Mouse (Mus musculus) heart, embryonic 10.5 days (tissue): ENCODE results near the gene Ccdc88c. TPM values are rescaled to one million over a fixed set of nuclear protein-coding genes. Genes with fewer than 3 reads are reported as not detected.
A peak's percentile ranks its signal among the peaks of the same experiment; 100 is the strongest.
"Not testable (repeated sequence)": the region's sequence is repeated elsewhere in the genome, so short reads cannot be mapped to it uniquely, and the experiment has no call there.

Source experiments
- DNase-seq: peaks from one replicate; pipeline ENCODE4 v3.0.0-alpha.2; 2017; ENCODE audit warnings: low spot score
- H3K27ac ChIP-seq: fragments of 300-500 bp; sonication (generic); 2 replicates; pipeline ENCODE4 v1.5.1; 2016; ENCODE audit warnings: mild to moderate bottlenecking
- H3K27me3 ChIP-seq: fragments of 300-500 bp; sonication (generic); 2 replicates; pipeline ENCODE4 v1.6.1; 2016; ENCODE audit warnings: mild to moderate bottlenecking; ENCODE audit not compliant: poor library complexity, insufficient read depth, severe bottlenecking
- H3K36me3 ChIP-seq: fragments of 300-500 bp; sonication (generic); 2 replicates; pipeline ENCODE4 v1.6.1; 2016; ENCODE audit warnings: mild to moderate bottlenecking, moderate library complexity
- H3K4me1 ChIP-seq: fragments of 300-500 bp; sonication (generic); 2 replicates; pipeline ENCODE4 v1.6.1; 2016; ENCODE audit warnings: mild to moderate bottlenecking
- H3K4me3 ChIP-seq: fragments of 300-500 bp; sonication (generic); 2 replicates; pipeline ENCODE4 v1.5.1; 2016; ENCODE audit warnings: mild to moderate bottlenecking, moderate library complexity
- H3K9me3 ChIP-seq: fragments of 300-500 bp; sonication (generic); 2 replicates; pipeline ENCODE4 v1.6.1; 2016; ENCODE audit warnings: mild to moderate bottlenecking, moderate library complexity
- WGBS: fragments of 180-500 bp; shearing (Covaris S2); methylation state at CpG from one replicate; pipeline ENCODE4 v1.1.7; 2016; 5-methylcytosine and 5-hydroxymethylcytosine counted together
- polyA plus RNA-seq: library from polyadenylated mRNA; unstranded; fragments of >200 nt; fragmentation: Nextera tagmentation; extraction: Ambion mirVana; gene quantifications from 2 replicates; pipeline ENCODE4 v1.2.1, GENCODE M21; 2016

The Ccdc88c gene
- polyA plus RNA-seq, 1 experiment from 2014 or later = 4.4 TPM

DNA sequence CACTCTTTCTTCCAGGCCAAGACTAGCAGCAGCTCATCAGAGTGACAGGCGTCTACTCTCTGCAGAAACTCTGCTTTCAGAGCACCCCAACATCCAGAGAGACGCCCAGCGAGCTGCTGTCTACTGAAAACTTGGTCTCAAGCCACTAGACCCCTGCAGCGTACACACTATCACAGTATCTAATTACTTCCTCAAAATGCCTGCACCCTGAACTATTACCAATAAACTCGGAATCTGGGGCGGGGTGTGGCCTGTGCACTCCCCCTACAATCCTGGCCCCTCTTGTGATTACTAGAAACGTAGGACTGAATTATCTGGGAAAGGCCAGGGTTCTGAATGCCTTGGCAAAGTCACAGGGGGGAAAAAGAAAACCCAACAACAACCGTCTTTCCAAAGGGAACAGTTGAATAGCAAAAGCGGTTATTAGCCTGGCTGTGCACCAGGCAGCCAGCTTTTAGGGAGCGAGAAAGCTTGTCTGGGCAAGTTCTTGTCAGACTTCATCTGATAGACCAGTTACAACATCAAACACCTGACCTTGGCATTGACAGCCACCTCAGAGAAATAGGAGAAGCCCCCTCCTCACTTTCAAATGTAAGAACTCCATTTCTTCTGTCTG, 14.2 kb downstream of the Ccdc88c start:
- 75% methylated on average over 10 of the region's 10 CpGs for WGBS
- H3K4me3 ChIP-seq = no peak overlapping the region
- no peak overlapping the region for H3K27ac ChIP-seq
- 0 out of 2 replicates have a peak, but pooled peaks cover under 1% of the 10 kb centered on the region for H3K36me3 ChIP-seq
- H3K27me3 ChIP-seq = peaks cover 80% of the 10 kb centered on the region
- no peaks in the 10 kb centered on the region for H3K9me3 ChIP-seq
- DNase-seq = no peak
- peaks cover 59% of the 10 kb centered on the region for H3K4me1 ChIP-seq

DNA sequence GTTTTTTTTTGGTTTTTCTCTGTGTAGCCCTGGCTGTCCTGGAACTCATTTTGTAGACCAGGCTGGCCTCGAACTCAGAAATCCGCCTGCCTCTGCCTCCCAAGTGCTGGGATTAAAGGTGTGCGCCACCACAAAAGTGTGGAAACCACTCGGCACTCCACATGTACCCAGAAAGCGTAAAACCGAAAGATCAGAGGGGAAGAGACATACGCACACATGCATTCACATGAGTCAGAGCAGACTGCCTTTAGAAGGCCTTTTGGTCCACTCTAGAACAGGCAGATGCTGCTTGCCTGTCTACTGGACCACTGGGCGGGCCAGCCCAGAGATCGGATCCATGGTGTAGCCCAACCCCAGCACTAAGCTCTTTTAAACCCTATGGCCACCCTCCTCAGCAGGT, 15.2 kb downstream of the Ccdc88c start:
- H3K27ac ChIP-seq, H3K9me3 ChIP-seq, H3K36me3 ChIP-seq, H3K4me3 ChIP-seq, DNase-seq: not testable (repeated sequence)
- Histone ChIP-seq H3K27me3 (peaks cover 74% of the 10 kb centered on the region), H3K4me1 (peaks cover 56% of the 10 kb centered on the region)
- WGBS = 90% methylated on average over 9 of the region's 9 CpGs

DNA sequence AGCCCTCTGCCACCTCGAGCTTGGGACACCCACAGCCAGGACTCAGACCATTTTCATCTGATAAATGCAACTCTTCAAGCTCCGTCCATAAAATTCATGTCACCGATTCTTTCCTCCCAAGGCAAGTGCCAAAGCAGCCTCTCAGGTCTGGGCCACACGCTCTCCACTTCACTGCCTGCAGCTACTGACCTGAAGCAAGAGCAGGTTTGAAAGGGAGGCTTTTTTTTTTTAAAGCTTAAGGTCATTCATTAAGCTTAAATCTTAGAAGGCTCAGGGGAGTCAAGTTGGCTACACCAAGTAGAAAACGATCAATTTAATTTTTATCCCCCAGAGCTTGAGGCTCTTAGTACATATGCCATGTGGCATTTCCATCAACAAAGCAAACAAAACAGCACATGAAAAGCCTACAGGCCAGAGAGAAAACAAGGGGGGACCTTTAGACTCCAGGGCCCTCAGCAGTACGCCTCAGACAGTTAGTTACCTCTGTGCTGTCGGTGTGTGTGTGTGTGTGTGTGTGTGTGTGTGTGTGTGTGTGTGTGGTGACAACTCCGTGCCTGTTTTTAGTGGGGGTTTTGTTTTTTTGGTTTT, 15.7 kb downstream of the Ccdc88c start:
- Histone ChIP-seq H3K27me3 (peaks cover 77% of the 10 kb centered on the region), H3K9me3 (no peaks in the 10 kb centered on the region), H3K4me1 (peaks cover 56% of the 10 kb centered on the region), H3K4me3 (no peak overlapping the region), H3K36me3 (no peaks in the 10 kb centered on the region), H3K27ac (peak overlapping the region; percentile 17; the same call in 1 of the 2 replicates)
- no peak for DNase-seq
- WGBS = 63% methylated on average over 8 of the region's 8 CpGs

DNA sequence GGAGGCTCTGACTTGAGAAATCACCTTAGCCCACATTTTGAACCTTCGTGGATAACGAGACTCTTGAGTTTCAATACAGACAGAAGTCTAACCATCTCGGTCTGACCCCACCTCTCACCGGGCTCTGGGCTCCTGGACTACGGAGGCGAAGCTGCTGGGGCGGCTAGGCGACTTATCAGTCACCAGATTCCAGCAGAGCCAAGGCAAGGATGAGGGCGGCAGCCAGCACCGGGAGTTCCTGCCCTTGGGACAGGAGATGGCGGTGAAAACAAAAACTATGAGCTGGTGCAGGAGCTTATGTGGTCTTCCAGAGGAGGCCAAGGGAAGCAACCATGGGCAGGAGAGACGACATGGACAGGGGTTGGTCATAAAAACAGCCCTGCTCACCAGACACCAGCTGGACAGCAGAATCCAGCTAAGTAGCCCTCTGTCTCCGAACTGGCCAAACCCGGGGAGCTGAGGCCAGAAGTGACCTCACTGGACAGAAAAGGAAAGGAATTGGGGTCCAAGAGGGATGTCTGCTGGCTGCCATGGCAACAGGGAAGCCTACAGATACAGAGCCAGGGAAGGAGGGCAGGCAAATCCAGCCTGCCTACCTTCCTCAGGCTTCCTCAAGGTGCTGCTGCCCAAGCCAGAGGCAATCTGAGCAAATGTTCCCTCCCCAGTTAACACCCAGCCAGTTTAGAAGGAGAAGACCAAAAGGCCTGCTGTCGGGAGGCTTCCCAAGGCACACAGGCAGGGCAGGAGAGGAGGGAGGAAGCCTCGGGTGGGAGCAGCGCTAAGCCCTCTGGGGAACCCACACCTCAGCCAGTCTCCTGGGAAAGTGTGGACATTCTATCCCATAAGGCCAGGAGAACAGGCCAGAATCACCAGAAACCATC, 16.4 kb downstream of the Ccdc88c start:
- H3K27ac ChIP-seq = peak overlapping the region; percentile 17
- H3K4me1 ChIP-seq = peaks cover 58% of the 10 kb centered on the region

GRCm38 (mm10) chr12:101011017-101011416, 17.8 kb downstream of the Ccdc88c start:
- Histone ChIP-seq H3K4me1 (peaks cover 51% of the 10 kb centered on the region), H3K36me3 (no peaks in the 10 kb centered on the region), H3K9me3 (no peaks in the 10 kb centered on the region), H3K27ac (no peak overlapping the region), H3K27me3 (peaks cover 77% of the 10 kb centered on the region), H3K4me3 (no peak overlapping the region)
- 78% methylated on average over 7 of the region's 7 CpGs for WGBS
- DNase-seq = no peak

More for the DNA sequence above, 16.4 kb downstream of the Ccdc88c start:
- Histone ChIP-seq H3K27me3 (peaks cover 78% of the 10 kb centered on the region), H3K4me3 (peak overlapping the region; percentile 33), H3K9me3 (no peaks in the 10 kb centered on the region), H3K36me3 (no peaks in the 10 kb centered on the region)
- no peak for DNase-seq
- 10% methylated on average over 17 of the region's 17 CpGs for WGBS

GRCm38 (mm10) chr12:101010148-101010920, 18.5 kb downstream of the Ccdc88c start:
- H3K27me3 ChIP-seq = peaks cover 77% of the 10 kb centered on the region
- H3K27ac ChIP-seq = 0 out of 2 replicates have a peak overlapping the region, but pooled peaks have one; percentile 13

DNA sequence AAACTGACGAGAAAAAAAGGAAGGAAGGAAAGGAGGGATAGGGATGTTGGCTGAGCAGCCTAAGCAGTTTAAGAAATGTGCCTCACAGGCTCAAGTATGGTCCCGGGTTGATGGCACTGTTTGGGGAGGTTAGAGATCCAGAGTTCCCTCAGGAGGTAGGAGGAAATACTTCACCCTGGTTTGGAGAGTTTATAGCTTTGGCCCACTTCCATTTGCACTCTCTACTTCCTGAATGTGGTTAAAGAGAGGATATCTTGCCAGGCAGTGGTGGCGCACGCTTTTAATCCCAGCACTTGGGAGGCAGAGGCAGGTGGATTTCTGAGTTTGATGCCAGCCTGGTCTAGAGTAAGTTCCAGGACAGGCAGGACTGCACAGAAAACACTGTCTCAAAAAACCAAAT, 19.6 kb downstream of the Ccdc88c start:
- 81% methylated on average over 4 of the region's 4 CpGs for WGBS
- Histone ChIP-seq H3K27ac (no peak overlapping the region), H3K27me3 (peaks cover 77% of the 10 kb centered on the region), H3K4me3 (no peak overlapping the region), H3K9me3 (no peaks in the 10 kb centered on the region), H3K4me1 (peaks cover 41% of the 10 kb centered on the region), H3K36me3 (no peaks in the 10 kb centered on the region)
- DNase-seq = no peak

More at GRCm38 (mm10) chr12:101010148-101010920, 18.5 kb downstream of the Ccdc88c start:
- Histone ChIP-seq H3K36me3 (no peaks in the 10 kb centered on the region), H3K4me3 (no peak overlapping the region), H3K9me3 (no peaks in the 10 kb centered on the region), H3K4me1 (peaks cover 46% of the 10 kb centered on the region)
- no peak for DNase-seq
- WGBS = 37% methylated on average over 10 of the region's 10 CpGs

GRCm38 (mm10) chr12:101008648-101009047, 20.2 kb downstream of the Ccdc88c start:
- DNase-seq = no peak
- Histone ChIP-seq H3K27me3 (peaks cover 77% of the 10 kb centered on the region), H3K4me1 (peaks cover 41% of the 10 kb centered on the region), H3K9me3 (no peaks in the 10 kb centered on the region), H3K4me3 (no peak overlapping the region), H3K36me3 (no peaks in the 10 kb centered on the region), H3K27ac (no peak overlapping the region)
- WGBS = 41% methylated on average over 4 of the region's 4 CpGs

DNA sequence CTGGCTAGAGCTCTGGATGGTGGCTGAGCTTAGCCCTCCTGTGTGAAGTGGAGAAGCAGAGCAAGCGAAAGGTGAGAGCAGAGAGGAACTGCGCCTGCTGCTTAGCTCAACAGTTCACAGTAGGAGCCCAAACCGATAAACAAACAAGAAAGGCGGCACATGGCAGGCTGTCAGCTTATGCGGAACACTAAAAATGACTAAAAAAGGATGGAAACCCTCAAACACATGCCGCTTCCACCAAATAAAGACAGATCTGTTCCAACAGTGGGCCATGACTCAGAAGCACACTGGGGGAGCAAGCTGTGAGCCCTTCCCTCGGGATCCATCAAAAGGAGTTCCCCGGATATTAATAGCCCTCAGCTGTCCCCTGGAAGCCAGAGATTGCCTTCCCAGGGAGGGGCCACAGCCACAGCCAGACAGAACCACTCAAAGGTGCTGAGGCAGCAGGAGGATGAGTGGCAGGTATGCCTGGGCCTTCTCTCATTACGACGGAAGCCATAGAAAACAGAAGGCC, 20.8 kb downstream of the Ccdc88c start:
- no peak overlapping the region for H3K4me3 ChIP-seq
- H3K27me3 ChIP-seq = peaks cover 77% of the 10 kb centered on the region
- peak overlapping the region; percentile 33; the same call in 1 of the 2 replicates for H3K27ac ChIP-seq
- no peaks in the 10 kb centered on the region for H3K36me3 ChIP-seq
- H3K4me1 ChIP-seq = peaks cover 41% of the 10 kb centered on the region
- no peak for DNase-seq
- H3K9me3 ChIP-seq = no peaks in the 10 kb centered on the region
- 25% methylated on average over 10 of the region's 10 CpGs for WGBS

GRCm38 (mm10) chr12:101007427-101007826, 21.4 kb downstream of the Ccdc88c start:
- Histone ChIP-seq H3K36me3 (no peaks in the 10 kb centered on the region), H3K9me3 (no peaks in the 10 kb centered on the region), H3K27me3 (peaks cover 77% of the 10 kb centered on the region), H3K4me1 (peaks cover 39% of the 10 kb centered on the region), H3K4me3 (no peak overlapping the region), H3K27ac (no peak overlapping the region)
- 54% methylated on average over 9 of the region's 9 CpGs for WGBS
- no peak for DNase-seq

DNA sequence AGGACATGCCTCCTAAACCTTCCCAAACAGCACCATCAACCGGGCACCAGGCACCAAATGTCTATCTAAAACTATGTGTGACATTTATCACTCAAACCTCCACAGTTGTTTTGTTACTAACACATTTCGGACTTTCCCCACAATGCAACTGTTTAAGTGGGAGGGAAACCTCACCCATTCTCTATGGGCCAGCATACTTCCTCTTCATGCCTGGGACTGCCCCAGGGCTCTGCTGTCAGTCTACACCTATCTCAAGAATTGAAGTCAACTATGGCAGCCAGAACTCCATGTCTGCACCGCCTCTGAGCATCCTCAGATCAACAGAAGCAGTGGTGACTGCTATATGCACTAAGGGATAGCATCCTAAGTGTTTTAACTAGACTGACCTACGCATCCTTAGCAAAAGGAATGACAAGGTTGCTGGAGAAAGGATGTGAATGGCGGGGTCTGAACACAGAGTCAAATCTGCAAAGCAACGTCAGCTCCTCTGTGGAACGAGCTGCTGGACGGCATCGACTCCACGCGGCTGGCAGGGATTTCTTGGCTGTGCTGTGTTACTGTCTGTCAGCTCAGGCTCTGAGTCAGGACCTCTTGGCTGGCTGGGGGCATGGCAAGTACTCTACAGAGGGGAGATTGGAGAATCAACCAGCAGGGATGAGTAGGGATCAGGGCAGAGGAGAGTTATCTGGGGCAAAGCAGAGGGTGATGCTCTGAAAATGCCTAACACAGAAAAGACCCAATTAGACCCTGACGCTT, 23.0 kb downstream of the Ccdc88c start:
- H3K9me3 ChIP-seq = no peaks in the 10 kb centered on the region
- peaks cover 32% of the 10 kb centered on the region for H3K4me1 ChIP-seq
- no peak for DNase-seq
- no peak overlapping the region for H3K27ac ChIP-seq
- H3K27me3 ChIP-seq = peaks cover 84% of the 10 kb centered on the region
- no peaks in the 10 kb centered on the region for H3K36me3 ChIP-seq
- H3K4me3 ChIP-seq = no peak overlapping the region
- 79% methylated on average over 12 of the region's 12 CpGs for WGBS

GRCm38 (mm10) chr12:101004982-101005381, 23.9 kb downstream of the Ccdc88c start:
- no peaks in the 10 kb centered on the region for H3K9me3 ChIP-seq
- peaks cover 26% of the 10 kb centered on the region for H3K4me1 ChIP-seq
- 94% methylated on average over 5 of the region's 5 CpGs for WGBS
- no peak overlapping the region for H3K4me3 ChIP-seq
- no peak for DNase-seq
- peaks cover 84% of the 10 kb centered on the region for H3K27me3 ChIP-seq
- no peaks in the 10 kb centered on the region for H3K36me3 ChIP-seq
- H3K27ac ChIP-seq = no peak overlapping the region
